Mouse (Mus musculus) neutrophil, adult 83 days (primary cell): Measurements from ENCODE around the gene Sox6. TPM values are rescaled to one million over a fixed set of nuclear protein-coding genes. Genes with fewer than 3 reads are reported as not detected.

Source experiments
- total RNA-seq, 2 experiments: library from RNA; stranded (reverse); gene quantifications; one replicate each; pipeline ENCODE4 v1.2.4; 2023

Gene Sox6
- total RNA-seq, result 10 to 100 TPM; 13.7 to 26.1 TPM

DNA sequence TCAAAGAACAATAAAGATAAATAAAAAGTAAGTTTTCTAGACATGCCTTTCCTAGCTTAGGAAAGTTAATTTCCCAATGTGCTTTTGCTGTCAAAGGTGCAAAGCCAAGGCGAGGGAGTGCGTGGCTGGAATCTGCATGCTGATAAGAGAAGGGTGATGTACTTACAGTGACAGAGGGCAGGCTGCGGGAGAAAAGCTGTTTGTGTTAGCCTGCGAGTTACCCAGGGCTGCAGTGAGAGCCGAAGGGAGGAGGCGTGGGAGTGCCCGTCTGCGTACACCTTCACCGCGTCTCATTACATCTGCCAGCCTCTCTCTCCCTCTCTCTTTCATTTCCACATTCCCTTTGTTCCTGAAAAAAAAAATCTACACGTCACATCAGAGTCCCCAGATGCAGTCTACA, at the start of gene Sox6:
Gene Sox6, minus strand, starts transcription at position 286 of the 400 bp plus-strand sequence.

DNA sequence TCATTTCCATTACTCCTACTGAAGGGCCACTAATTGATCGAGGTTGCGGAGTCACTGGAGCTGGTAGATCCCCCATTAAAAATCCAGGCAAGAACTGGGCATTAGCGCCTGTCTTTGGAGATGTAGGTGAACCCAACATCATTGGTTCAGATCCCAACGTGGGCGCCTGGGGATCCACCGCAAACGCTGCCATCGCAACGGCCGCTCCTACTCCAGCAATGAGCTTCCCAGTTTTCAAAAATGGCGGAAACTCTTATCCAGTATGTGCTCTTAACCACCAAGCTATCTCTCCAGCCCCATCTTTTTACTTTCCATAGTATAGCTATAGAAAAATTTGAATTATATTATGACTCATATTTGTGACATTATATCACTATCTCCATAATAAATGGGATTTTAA, 45.8 kb upstream of the Sox6 start, which contains the start of gene Gm4353:
Gene Gm4353, minus strand, starts transcription at position 270 of the 400 bp plus-strand sequence.

DNA sequence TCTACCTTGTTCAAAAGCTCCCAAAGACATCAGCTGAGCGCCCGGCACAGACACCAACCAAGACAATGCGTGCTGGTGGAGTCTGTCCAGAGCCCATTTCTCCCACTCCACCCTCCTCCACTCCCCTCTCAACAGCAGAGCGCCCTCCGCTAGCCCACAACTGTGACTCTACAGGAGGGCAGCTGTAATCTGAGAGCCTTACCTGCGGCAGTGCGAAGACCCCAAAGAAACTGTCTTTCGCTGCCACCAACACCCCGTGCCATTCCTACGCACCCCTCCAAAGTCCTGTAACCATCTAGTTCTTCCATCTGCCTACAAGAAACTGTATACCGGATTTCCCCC, 571 bp upstream of the Sox6 start, which contains the start of gene 1110004F10Rik:
Gene 1110004F10Rik, plus strand, starts transcription at position 202 of the 342 bp plus-strand sequence.

Other genes starting within 250 kb of the Sox6 start
- 10 to 100 TPM; 35.1 to 42.6 TPM for gene 1110004F10Rik, start 601 bp upstream of the Sox6 start, total RNA-seq
- 1 to 10 TPM; 2.1 to 2.5 TPM for gene Gm4353, start 45.8 kb upstream of the Sox6 start, total RNA-seq